Mouse (Mus musculus) ES-CJ7 (cell line): ENCODE measurements at regions not wholly inside any gene's neighbourhood (a gene's known extent, or its start where the extent isn't known, plus 50 kb on each side); places are given as distances from the start of the nearest gene placed in this dataset.

Experiments
- DNase-seq: peaks from one replicate; pipeline ENCODE4 v3.0.0; 2011; ENCODE audit warnings: low read depth, low spot score

DNA sequence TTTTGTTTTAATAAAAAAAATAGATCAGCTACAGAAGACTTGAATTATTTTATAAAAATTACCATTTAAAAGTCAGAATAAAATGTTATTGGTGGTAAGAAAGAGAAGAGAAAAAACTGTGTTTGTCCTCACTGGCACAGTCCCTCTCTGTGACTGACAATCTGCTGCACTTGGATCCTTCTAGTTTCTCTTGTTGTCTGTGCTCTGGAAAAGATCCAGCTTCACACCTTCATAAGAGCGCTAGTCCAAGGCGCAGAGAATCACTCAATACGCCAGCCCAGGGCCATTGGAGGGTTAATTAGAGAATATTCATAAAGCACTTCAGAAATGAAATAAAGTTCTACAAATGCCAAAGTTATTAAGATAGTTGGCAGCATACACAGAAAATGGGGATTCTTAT is 153.8 kb downstream of the Lmbrd1 start:
- DNase-seq, result no peak

DNA sequence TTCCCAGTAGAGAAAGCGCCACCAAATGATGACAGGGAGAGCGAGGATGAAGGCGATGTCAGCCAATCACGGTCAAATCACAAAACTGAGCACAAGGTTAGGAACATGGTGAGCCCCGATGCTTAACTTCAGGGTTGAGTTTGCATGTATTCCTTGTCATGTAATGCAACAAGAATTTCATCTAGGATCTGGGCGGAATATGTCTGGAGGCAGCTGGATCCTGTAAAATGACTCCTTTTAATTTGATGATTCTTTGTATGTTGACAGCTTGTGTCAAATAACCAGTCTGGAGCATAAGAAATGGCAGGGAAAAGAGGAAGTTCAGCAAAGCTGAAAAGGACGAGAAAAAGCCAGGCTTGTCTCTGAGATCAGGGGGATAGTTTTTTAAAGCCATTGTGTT is 188.4 kb downstream of the Lmbrd1 start:
- DNase-seq, result no peak

DNA sequence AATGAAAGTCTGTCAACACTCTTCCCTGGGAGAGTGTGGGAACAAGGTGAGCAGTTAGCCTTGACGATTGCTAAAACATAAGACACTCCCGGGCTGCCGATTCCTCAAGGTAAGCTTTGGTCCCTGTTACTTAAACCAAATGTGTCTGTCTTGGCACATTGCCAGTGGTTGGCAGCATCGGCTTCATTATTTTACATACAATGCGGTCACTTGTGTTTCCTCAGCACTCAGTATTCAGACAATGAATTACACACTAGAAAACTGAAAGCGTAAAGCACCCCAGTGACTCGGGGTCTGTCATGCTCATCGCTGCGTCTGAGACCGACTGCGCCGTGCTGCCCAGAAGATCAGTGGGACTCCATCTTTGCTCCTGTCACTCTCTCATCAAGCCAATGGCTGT is 191.3 kb downstream of the Lmbrd1 start:
- peak; percentile 9 for DNase-seq

DNA sequence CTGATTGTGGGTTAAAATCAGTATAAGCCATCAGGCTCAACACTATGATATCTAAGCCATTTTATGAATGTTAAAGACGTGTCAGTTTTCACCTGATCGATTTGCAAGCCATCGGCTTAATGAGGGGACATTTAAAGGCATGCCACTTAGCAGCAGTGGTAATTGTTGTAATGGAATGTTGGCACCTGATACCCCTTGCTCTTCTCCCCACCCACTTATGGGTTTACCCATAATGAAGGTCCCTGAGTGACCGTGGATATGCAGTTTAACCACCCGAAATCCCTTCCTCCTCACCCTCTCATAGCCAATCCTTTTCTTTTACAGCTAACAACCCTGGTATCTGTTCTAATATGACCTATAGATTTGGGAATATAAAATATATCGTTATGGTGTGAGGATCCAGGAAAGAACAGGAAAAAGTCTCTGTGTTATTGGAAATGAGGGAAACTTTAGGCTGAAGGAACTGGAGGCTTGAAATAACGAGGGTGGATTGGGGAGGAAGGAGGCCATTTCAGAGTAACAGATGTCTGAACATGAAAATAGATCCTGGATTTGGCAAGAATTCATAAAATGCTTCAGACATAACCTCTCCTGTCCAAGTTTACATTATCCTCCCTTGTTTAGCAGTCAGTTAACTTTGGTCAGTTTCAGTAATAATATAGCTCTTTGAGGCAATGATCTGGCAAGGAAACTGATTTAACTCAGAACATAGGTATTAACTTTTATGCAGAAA is 192.4 kb downstream of the Lmbrd1 start:
- DNase-seq, result no peak

DNA sequence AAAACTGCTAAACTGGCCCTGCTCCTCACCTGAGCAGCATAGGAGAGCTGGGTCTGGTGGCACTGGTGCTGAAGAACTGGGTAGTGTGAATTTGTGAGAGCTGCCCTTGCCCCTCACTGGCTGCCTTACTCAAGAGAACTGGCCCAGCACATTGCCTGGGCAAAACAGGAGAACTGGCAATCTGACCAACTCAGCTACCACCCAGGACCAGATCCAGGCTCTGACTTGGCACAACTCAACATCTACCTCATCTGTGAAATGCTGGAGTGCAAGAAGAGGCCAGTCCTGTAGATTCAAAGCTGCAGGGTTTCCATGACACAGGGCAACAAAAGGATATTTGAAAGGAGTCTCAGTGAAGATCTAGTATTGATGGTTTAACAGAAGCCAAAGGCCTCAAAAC is 198.6 kb downstream of the Lmbrd1 start:
- DNase-seq, result no peak

DNA sequence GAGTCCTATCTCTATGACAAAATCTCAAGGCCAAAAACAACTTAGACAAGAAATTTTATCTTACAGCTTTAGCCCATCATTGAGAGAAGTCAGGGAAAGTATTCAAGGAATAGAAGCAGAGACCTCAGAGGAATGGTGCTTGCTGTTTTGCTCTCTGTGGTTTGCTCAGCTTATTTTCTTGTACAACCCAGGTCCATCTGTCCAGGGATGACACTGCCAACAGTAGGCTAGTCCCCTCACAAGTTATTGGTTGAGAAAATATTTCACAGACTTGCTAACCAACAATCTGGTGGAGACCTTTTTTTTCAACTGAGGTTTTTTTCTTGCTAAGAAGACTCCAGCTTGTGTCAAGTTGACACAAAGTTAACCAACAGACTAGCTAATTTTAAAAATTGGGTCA is 205.2 kb downstream of the Lmbrd1 start:
- DNase-seq, result no peak

DNA sequence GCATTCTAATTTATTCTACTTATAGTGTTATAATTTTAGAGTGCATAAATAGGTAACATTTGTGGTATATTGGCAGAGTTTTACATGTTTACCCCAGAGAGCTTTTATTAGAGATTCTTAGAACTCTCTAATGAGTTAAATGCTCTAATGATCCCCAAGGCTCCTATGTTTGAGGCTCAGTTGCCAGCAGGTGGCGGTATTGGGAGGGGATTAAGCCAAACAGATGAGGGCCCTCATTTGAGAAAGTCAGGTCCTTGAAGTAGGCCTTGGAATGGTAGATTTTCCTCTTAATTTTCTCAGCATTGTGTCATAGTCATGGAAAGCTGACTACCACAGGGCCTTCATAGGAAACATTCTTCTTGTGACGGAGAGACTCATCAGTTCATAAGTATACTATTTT is 222.8 kb downstream of the Lmbrd1 start:
- DNase-seq, result peak; percentile 61

DNA sequence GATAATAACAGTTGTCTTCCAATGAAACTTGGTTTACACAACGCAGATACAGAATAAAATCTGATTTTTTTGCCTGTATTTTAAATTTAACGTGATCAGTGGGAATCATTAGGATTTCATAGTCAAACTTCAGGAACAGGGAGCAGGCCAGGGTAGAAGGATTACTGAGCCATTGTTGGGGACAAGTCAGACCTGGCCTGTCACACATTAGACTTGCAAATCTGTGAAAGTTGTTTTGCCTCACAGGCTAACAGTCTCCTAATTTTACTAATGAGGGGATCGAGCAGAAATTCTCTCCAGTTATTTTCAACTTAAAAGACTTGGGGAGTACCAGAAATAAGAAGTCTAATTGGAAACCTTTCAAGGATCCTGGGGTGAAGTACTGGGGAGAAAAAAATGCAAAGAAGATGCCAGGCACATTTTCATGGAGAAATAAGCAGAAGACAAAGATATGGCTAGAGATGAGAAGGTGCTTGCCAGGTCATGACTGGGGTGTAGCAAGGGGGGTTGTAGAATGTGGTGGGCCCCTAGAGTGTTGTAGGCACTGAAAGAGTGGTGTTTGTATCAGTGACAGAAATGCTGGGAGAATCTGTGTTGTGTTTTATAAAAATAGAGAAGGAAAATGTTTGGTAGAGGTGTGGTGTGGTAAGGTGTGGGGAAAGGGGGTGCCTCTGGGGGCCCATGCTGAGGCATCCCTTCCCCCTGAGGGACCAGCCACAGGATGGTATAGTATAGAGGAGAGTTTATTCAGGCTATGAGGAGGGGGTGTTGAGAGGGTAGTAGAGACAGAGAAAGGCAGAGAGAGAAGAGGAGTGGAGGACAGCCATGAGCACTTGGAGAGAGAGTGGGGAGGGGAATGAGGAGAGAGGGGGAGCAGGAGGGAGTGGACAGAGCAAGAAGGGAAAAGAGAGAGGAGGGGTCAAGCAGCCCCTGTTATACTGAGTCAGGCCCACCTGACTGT is 260.2 kb downstream of the Lmbrd1 start:
- peak; percentile 19 for DNase-seq

DNA sequence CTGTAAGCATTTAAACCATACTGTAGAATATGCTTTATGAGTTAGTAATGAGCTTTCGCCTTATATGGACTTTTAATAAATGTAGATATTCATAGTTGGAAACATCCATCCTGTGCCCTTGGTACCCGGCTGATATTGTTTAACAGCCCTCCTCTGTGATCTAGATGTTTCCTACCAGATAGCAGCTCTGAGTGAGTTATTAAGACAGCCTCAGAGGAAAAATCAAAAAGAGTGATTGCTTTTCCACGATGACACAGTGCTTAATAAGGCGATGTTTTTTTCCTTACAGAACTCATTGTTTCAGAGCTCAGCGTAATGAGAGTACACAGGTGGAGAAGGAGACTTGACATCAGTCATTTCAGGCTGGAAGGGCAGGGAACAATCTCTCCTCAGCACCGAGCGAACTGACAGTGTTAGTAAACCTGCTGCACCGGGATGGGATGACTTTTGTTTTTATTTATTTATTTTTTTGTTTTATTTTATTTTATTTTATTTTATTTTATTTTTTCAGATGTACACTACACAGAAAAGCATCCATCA is 264.4 kb downstream of the Lmbrd1 start:
- DNase-seq, result no peak

DNA sequence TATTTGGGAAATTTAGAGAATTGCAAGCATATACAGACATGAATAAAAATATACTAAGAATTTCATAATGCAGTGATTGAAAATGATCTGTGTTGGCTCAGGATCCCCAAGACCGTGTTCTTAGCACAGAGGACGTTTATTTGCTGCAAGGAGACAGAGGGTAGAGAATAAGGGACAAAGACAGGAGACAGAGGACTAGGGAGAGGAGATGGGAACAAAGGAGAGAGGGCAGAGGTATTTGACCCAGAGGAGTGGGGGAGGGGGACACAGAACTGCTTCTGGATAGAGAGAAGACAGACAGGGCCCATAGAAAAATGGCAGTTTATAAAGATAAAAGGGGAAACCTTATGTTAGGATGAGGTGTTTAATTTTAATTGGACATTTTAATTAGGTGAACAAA is 265.0 kb downstream of the Lmbrd1 start:
- no peak for DNase-seq

DNA sequence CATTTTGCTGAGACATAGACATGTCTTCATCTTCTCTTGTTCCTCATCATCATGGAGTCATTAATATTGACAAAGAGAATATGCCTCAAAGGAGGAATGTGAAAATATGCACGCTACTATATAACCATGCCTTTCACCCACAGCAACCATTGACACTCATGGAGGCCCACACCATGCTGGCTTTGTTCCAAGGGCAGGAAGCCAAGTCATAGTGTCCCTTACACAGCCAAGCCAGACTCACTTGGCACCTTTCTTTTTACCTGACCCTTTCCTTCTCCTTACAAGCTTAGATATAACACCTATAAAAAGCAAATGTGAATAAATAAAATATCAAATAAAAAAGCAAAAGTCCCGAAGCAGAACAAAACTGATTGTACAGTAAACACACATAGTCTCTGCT is 294.3 kb downstream of the Lmbrd1 start:
- no peak for DNase-seq

DNA sequence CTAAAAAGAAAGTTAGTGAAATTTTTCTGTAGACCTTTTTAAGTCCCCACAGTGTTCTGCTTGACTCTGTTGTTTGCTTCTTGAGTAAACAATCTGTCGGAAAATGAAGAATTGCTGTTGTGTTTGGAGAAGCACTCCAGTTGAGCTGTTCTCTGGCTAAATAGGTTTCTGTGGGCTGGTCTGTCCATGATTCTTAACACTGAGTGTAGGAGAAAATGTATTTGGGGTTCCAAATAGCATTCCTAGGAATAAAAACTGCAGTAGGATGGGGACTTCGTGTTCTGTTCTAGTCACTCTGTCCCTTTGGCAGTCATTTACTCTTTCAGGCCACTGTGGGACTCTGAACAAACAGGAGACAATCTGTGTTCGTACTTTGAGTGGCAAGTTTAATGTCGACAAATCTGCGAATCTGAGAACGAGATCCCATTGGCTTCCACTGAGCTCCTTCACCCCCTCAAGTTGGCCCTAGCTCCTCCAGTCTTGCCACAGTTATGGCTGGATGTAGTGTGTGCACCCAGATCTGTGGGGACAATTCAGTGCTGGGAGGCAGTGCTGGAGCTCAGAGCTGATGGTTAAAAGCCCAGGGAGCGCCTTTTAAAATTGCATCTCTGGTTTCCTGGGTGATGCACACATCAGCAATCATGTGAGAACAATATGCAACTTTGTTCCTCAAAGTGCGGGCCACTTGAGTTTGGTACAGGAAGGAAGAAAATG is 330.2 kb downstream of the Lmbrd1 start:
- DNase-seq, result no peak

DNA sequence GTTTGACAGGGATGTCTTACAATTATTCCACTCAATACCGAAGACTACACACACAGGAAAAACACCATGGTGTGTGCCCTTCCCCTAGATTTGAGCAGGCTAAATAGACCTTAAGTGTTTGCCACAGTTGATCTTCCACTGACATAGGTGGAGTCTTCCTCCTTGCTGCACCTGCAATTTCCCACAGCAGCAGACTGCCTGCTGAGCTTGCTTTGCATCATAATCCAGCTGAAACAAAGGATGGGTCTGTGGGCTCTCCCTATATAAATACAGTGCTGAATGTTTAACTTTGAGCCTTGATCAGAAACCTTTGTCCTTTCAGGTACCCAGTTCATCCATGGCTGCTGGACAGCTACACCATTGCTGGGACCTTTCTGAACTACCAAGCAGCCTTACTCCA is 334.3 kb downstream of the Lmbrd1 start:
- DNase-seq, result peak; percentile 94
